Mouse (Mus musculus) sigmoid colon, adult 10 weeks (tissue): Measurements from ENCODE around the gene Gm21258. TPM values are rescaled to one million over a fixed set of nuclear protein-coding genes. Genes with fewer than 3 reads are reported as not detected.

Experiments
- polyA plus RNA-seq: library from polyadenylated mRNA; stranded (reverse); fragments of 350-450 nt; fragmentation: Illumina TruSeq; extraction: RNeasy Lipid Tissue Mini Kit (QIAGEN cat#74804); gene quantifications from one replicate; pipeline ENCODE4 v1.2.3, GENCODE M21; 2014; ENCODE audit warnings: low read depth, low replicate concordance

The Gm21258 gene
- polyA plus RNA-seq = not detected

GRCm38 (mm10) chrY:52779740-52780139 is at the start of gene Gm21258:
Gene Gm21258 (plus strand): TSS chrY:52780040.

